Mouse (Mus musculus): ENCODE results near the gene Gm26620. TPM values are rescaled to one million over a fixed set of nuclear protein-coding genes. Genes with fewer than 3 reads are reported as not detected.

Gene Gm26620
- polyA plus RNA-seq, 1 experiment from 2014 or later, result 0.28 TPM

Other genes with a start within 250 kb of the Gm26620 start
- 25.3 and 29.2 TPM in 2 replicates for gene Olfml2b, start 240.5 kb upstream of the Gm26620 start, polyA plus RNA-seq (2016; fragmentation: Nextera tagmentation; extraction: Ambion mirVana)
- gene Atf6, start 17.3 kb upstream of the Gm26620 start, polyA plus RNA-seq (2016; fragmentation: Nextera tagmentation; extraction: Ambion mirVana), result 8.4 and 9.3 TPM in 2 replicates
- 46.0 and 53.2 TPM in 2 replicates for gene Dusp12, start 475 bp downstream of the Gm26620 start, polyA plus RNA-seq (2016; fragmentation: Nextera tagmentation; extraction: Ambion mirVana)
- not detected in 2 replicates for gene Fcrlb, start 27.9 kb downstream of the Gm26620 start, polyA plus RNA-seq (2016; fragmentation: Nextera tagmentation; extraction: Ambion mirVana)
- gene Fcrla, start 42.5 kb downstream of the Gm26620 start, polyA plus RNA-seq (2016; fragmentation: Nextera tagmentation; extraction: Ambion mirVana), result not detected in 2 replicates
- 0.33 and 0.34 TPM in 2 replicates for gene Fcgr2b, start 91.5 kb downstream of the Gm26620 start, polyA plus RNA-seq (2016; fragmentation: Nextera tagmentation; extraction: Ambion mirVana)
- gene Fcgr4, start 133.9 kb downstream of the Gm26620 start, polyA plus RNA-seq (2016; fragmentation: Nextera tagmentation; extraction: Ambion mirVana), result 0.17 and 0.21 TPM in 2 replicates
- 4.5 and 5.3 TPM in 2 replicates for gene Fcgr3, start 179.9 kb downstream of the Gm26620 start, polyA plus RNA-seq (2016; fragmentation: Nextera tagmentation; extraction: Ambion mirVana)
- 1.5 and 1.6 TPM in 2 replicates for gene Cfap126, start 228.9 kb downstream of the Gm26620 start, polyA plus RNA-seq (2016; fragmentation: Nextera tagmentation; extraction: Ambion mirVana)

All from limb, embryonic 12.5 days (tissue).